Mouse (Mus musculus): ENCODE data around the gene Ttll13. TPM values are rescaled to one million over a fixed set of nuclear protein-coding genes. Genes with fewer than 3 reads are reported as not detected.

Gene Ttll13
- polyA plus RNA-seq, 1 experiment, result 0.62 TPM

GRCm38 (mm10) chr7:80269751-80270255 is 23.6 kb downstream of the Ttll13 start:
- peak overlapping the region; percentile 99 for H3K4me3 ChIP-seq (ENCODE audit: control insufficient read depth, insufficient read depth, low read length)
- no peak for DNase-seq
- H3K27me3 ChIP-seq (ENCODE audit: control insufficient read depth, insufficient read depth, low read length), result no peaks in the 10 kb centered on the region
- TF ChIP-seq CTCF (IDR thresholded peaks at IDR 0.05; ENCODE audit: borderline replicate concordance, control insufficient read depth, extremely low read depth, insufficient read depth, low read length, poor library complexity), result no peak
- peak; percentile 7 for TF ChIP-seq POLR2A (IDR thresholded peaks at IDR 0.05; ENCODE audit: control insufficient read depth, extremely low read depth, insufficient read depth, low read length, poor library complexity)
- peaks cover 25% of the 10 kb centered on the region for H3K36me3 ChIP-seq (ENCODE audit: control insufficient read depth, insufficient read depth, low read length)
- WGBS, result under 1% methylated on average over 23 of the region's 23 CpGs
- no peak overlapping the region; the same call in 1 of the 2 replicates for H3K27ac ChIP-seq (ENCODE audit: control insufficient read depth, insufficient read depth, low read length)
- H3K4me1 ChIP-seq (replicated peaks; ENCODE audit: control insufficient read depth, insufficient read depth, low read length), result peaks cover 6% of the 10 kb centered on the region

GRCm38 (mm10) chr7:80273456-80273855 is 27.3 kb downstream of the Ttll13 start:
- Histone ChIP-seq H3K36me3 (ENCODE audit: control insufficient read depth, insufficient read depth, low read length) (peaks cover 38% of the 10 kb centered on the region), H3K4me1 (replicated peaks; ENCODE audit: control insufficient read depth, insufficient read depth, low read length) (peaks cover 6% of the 10 kb centered on the region), H3K27ac (ENCODE audit: control insufficient read depth, insufficient read depth, low read length) (no peak overlapping the region), H3K27me3 (ENCODE audit: control insufficient read depth, insufficient read depth, low read length) (no peaks in the 10 kb centered on the region), H3K4me3 (ENCODE audit: control insufficient read depth, insufficient read depth, low read length) (no peak overlapping the region)
- WGBS, result 95% methylated on average over 2 of the region's 2 CpGs
- no peak for TF ChIP-seq POLR2A (IDR thresholded peaks at IDR 0.05; ENCODE audit: control insufficient read depth, extremely low read depth, insufficient read depth, low read length, poor library complexity)
- no peak for TF ChIP-seq CTCF (IDR thresholded peaks at IDR 0.05; ENCODE audit: borderline replicate concordance, control insufficient read depth, extremely low read depth, insufficient read depth, low read length, poor library complexity)
- no peak for DNase-seq

- no peak overlapping the region for H3K4me3 ChIP-seq (ENCODE audit: control insufficient read depth, insufficient read depth, low read length)
Measured at GRCm38 (mm10) chr7:80276374-80276773, 30.2 kb downstream of the Ttll13 start.

GRCm38 (mm10) chr7:80280032-80280431 is 33.9 kb downstream of the Ttll13 start:
- no peak for TF ChIP-seq POLR2A (IDR thresholded peaks at IDR 0.05; ENCODE audit: control insufficient read depth, extremely low read depth, insufficient read depth, low read length, poor library complexity)
- no peak for TF ChIP-seq CTCF (IDR thresholded peaks at IDR 0.05; ENCODE audit: borderline replicate concordance, control insufficient read depth, extremely low read depth, insufficient read depth, low read length, poor library complexity)
- no peaks in the 10 kb centered on the region for H3K27me3 ChIP-seq (ENCODE audit: control insufficient read depth, insufficient read depth, low read length)
- WGBS, result 98% methylated on average over 10 of the region's 10 CpGs
- no peak overlapping the region for H3K27ac ChIP-seq (ENCODE audit: control insufficient read depth, insufficient read depth, low read length)
- no peak overlapping the region for H3K4me3 ChIP-seq (ENCODE audit: control insufficient read depth, insufficient read depth, low read length)
- H3K36me3 ChIP-seq (ENCODE audit: control insufficient read depth, insufficient read depth, low read length), result peaks cover 61% of the 10 kb centered on the region
- H3K4me1 ChIP-seq (replicated peaks; ENCODE audit: control insufficient read depth, insufficient read depth, low read length), result peaks cover 3% of the 10 kb centered on the region
- no peak for DNase-seq

More at GRCm38 (mm10) chr7:80276374-80276773, 30.2 kb downstream of the Ttll13 start:
- H3K27ac ChIP-seq (ENCODE audit: control insufficient read depth, insufficient read depth, low read length), result no peak overlapping the region
- TF ChIP-seq POLR2A (IDR thresholded peaks at IDR 0.05; ENCODE audit: control insufficient read depth, extremely low read depth, insufficient read depth, low read length, poor library complexity) (no peak), CTCF (IDR thresholded peaks at IDR 0.05; ENCODE audit: borderline replicate concordance, control insufficient read depth, extremely low read depth, insufficient read depth, low read length, poor library complexity) (no peak)
- no peaks in the 10 kb centered on the region for H3K4me1 ChIP-seq (replicated peaks; ENCODE audit: control insufficient read depth, insufficient read depth, low read length)
- no peaks in the 10 kb centered on the region for H3K27me3 ChIP-seq (ENCODE audit: control insufficient read depth, insufficient read depth, low read length)
- H3K36me3 ChIP-seq (ENCODE audit: control insufficient read depth, insufficient read depth, low read length), result peaks cover 49% of the 10 kb centered on the region
- no peak for DNase-seq
- WGBS, result 93% methylated on average over 4 of the region's 4 CpGs

GRCm38 (mm10) chr7:80280998-80281397 is 34.8 kb downstream of the Ttll13 start:
- Histone ChIP-seq H3K27ac (ENCODE audit: control insufficient read depth, insufficient read depth, low read length) (no peak overlapping the region), H3K4me1 (replicated peaks; ENCODE audit: control insufficient read depth, insufficient read depth, low read length) (peaks cover 11% of the 10 kb centered on the region), H3K36me3 (ENCODE audit: control insufficient read depth, insufficient read depth, low read length) (peaks cover 55% of the 10 kb centered on the region), H3K4me3 (ENCODE audit: control insufficient read depth, insufficient read depth, low read length) (no peak overlapping the region), H3K27me3 (ENCODE audit: control insufficient read depth, insufficient read depth, low read length) (no peaks in the 10 kb centered on the region)
- TF ChIP-seq POLR2A (IDR thresholded peaks at IDR 0.05; ENCODE audit: control insufficient read depth, extremely low read depth, insufficient read depth, low read length, poor library complexity), result no peak
- TF ChIP-seq CTCF (IDR thresholded peaks at IDR 0.05; ENCODE audit: borderline replicate concordance, control insufficient read depth, extremely low read depth, insufficient read depth, low read length, poor library complexity), result no peak
- 99% methylated on average over 2 of the region's 2 CpGs for WGBS
- DNase-seq, result no peak

- no peak overlapping the region for H3K4me3 ChIP-seq (ENCODE audit: control insufficient read depth, insufficient read depth, low read length)
- H3K4me1 ChIP-seq (replicated peaks; ENCODE audit: control insufficient read depth, insufficient read depth, low read length), result peaks cover 18% of the 10 kb centered on the region
- H3K27ac ChIP-seq (ENCODE audit: control insufficient read depth, insufficient read depth, low read length), result no peak overlapping the region
- WGBS, result 94% methylated on average over 3 of the region's 3 CpGs
- no peaks in the 10 kb centered on the region for H3K27me3 ChIP-seq (ENCODE audit: control insufficient read depth, insufficient read depth, low read length)
- peaks cover 49% of the 10 kb centered on the region for H3K36me3 ChIP-seq (ENCODE audit: control insufficient read depth, insufficient read depth, low read length)
- DNase-seq, result no peak
- TF ChIP-seq POLR2A (IDR thresholded peaks at IDR 0.05; ENCODE audit: control insufficient read depth, extremely low read depth, insufficient read depth, low read length, poor library complexity), result no peak
- TF ChIP-seq CTCF (IDR thresholded peaks at IDR 0.05; ENCODE audit: borderline replicate concordance, control insufficient read depth, extremely low read depth, insufficient read depth, low read length, poor library complexity), result no peak
Measured at GRCm38 (mm10) chr7:80281646-80282045, 35.5 kb downstream of the Ttll13 start.

Measured in thymus, adult 2 months (tissue).